Mouse (Mus musculus) retina, postnatal 1 day (tissue): ENCODE data around the gene Fbxo4.

Experiments
- DNase-seq: peaks from one replicate; pipeline ENCODE4 v3.0.0-alpha.2; 2012

The Fbxo4 gene

GRCm38 (mm10) chr15:3978279-3978678, 1.1 kb downstream of the Fbxo4 start:
- DNase-seq: no peak

GRCm38 (mm10) chr15:3973300-3973699, 6.1 kb downstream of the Fbxo4 start:
- no peak for DNase-seq

- DNase-seq: no peak
Observed at GRCm38 (mm10) chr15:3970193-3970592, 9.2 kb downstream of the Fbxo4 start.

DNA sequence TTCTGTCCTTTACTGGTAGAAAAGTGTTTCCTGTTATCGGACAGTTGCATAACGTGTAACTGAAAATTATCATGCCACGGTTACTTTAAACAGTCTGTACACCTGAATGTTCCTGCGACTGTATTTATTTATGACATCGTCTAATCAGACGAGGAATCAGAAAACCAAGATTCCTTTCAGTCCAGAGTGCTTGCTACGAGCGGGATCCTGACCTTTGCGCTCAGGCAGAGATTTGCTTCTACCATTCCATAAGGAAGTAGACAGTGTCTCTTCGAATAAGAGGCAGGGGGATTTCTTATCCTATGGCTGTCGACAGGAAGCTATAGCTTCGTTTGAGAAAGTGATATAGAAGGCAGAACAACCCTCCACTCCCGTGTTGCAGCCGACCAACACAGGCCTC, 9.6 kb downstream of the Fbxo4 start:
- DNase-seq: no peak

DNA sequence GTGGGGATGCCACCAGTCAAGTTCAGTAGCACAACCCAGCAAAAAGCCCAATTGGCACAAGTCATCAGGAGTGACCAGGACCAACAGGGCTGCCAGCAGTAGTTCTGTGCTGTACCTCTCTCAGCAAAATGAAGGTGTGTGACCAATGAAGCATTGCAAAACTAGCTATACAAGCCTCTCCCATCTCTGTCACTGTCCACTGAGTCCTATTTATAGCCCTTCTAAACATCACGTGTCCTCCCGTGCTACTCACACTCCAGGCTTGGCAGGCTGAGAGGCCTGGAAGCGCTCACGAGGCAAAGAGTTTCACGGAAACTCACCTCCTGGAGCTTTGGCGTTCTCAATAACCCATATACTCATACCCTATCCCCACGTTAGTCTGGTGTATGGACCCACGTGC, 17.1 kb downstream of the Fbxo4 start:
- no peak for DNase-seq

DNA sequence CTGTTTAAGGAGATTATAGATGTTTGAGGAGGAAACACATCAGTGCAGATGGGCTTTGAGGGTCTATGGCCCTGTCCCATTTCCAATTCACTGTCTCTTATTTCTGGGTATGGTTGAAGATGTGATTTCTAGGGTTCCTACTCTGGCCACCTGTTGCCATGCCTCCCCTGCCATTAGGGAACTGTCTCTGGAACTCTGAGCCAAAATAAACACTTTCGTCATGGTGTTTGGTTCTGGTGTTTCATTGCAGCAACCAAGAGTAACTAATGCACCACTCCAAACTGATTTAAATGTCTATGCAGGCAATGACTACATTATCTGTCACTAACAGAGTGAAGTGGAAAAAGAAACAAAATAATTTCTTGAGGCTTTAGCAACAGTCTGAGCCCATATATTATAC, 19.3 kb downstream of the Fbxo4 start:
- DNase-seq: no peak

- peak; percentile 55 for DNase-seq
Observed at GRCm38 (mm10) chr15:3957982-3958381, 21.4 kb downstream of the Fbxo4 start.

- DNase-seq: no peak
Observed at GRCm38 (mm10) chr15:3954971-3955370, 24.4 kb downstream of the Fbxo4 start.

DNA sequence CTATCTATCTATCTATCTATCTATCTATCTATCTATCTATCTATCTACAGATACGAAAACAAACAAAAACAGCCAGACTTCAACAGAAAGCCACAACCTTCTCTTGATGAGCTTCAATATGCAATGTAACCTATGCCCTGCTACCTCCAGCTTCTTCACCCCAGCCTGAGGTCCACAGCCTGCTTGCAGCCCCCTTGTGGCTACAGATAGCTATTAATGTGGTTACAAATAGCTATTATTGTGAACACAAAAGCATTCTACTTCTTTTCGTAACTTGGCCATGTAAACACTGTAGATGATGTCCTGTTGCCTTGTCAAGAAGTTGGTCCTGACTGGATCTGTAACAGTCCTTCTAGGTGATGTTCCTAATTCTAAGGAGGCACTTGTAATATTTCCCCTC, 41.2 kb downstream of the Fbxo4 start:
- no peak for DNase-seq

DNA sequence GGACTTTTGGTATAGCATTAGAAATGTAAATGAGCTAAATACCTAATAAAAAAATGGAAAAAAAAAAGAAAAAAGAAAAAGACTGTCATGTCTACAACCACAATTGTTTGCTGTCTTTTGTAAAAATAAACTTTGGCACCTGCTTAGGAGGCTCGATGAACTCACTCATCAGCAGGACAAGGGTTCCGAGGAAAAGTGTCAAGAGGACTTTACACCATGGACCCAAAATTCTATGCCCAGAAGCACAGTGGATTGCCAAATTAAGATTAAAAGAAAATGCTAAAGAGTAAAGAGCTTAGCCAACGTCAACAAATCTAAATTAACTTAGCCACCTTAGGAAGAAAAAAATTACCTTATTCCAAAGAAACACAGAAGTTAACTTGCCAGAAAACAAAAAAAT, 43.3 kb downstream of the Fbxo4 start:
- DNase-seq: no peak

GRCm38 (mm10) chr15:3933466-3933865, 45.9 kb downstream of the Fbxo4 start:
- DNase-seq: no peak

- DNase-seq: no peak
Observed at GRCm38 (mm10) chr15:3931931-3932330, 47.4 kb downstream of the Fbxo4 start.
